Mouse (Mus musculus): Measurements from ENCODE around the gene Slc35b4. TPM values are rescaled to one million over a fixed set of nuclear protein-coding genes. Genes with fewer than 3 reads are reported as not detected.

The Slc35b4 gene
- polyA plus RNA-seq, 1 experiment, result 23.5 TPM

DNA sequence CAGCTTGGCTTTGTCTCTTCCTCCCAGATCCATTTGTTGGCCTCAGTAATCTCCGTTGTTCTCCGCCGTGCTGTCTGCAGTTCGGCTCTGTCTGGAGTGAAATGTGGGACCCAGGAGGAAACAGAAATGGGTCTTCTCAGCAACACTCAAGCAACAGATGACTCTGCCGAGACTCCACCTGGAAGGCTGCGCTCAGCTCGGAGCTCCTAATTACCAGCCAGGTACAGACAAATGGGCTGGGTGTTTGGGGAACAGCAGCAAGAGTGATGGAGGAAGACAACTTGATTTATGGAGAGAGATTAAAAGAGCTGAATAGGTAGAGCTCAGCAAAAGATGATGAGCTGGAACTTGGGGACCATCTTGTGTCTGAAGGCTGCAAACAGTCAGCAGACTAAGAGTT, 26.6 kb upstream of the Slc35b4 start:
- Histone ChIP-seq H3K79me3 (ENCODE audit: low read depth) (no peaks in the 10 kb centered on the region), H3K4me3 (ENCODE audit: insufficient read depth, poor library complexity, severe bottlenecking) (no peak overlapping the region), H3K27me3 (ENCODE audit: control insufficient read depth, insufficient read depth, insufficient read length) (peaks cover 20% of the 10 kb centered on the region), H3ac (ENCODE audit: control insufficient read depth, insufficient read length, low read depth) (no peak overlapping the region), H3K79me2 (ENCODE audit: control insufficient read depth, insufficient read depth) (no peaks in the 10 kb centered on the region), H3K36me3 (ENCODE audit: control insufficient read depth, insufficient read depth) (no peaks in the 10 kb centered on the region)
- no peak for TF ChIP-seq FOSL1 (IDR thresholded peaks at IDR 0.05; ENCODE audit: insufficient read depth, low read length, poor library complexity, severe bottlenecking)
- no peak for TF ChIP-seq MYOD1 (IDR thresholded peaks at IDR 0.05; ENCODE audit: control insufficient read depth, insufficient read length, low read depth)
- no peak for TF ChIP-seq MYOG (IDR thresholded peaks at IDR 0.05; ENCODE audit: control insufficient read depth, extremely low read depth, insufficient read length)
- TF ChIP-seq CEBPB (IDR thresholded peaks at IDR 0.05; ENCODE audit: low read depth), result no peak
- no peak for TF ChIP-seq USF1 (IDR thresholded peaks at IDR 0.05; ENCODE audit: low read depth)
- no peak for TF ChIP-seq MAX (IDR thresholded peaks at IDR 0.05)
- no peak for TF ChIP-seq CTCF (IDR thresholded peaks at IDR 0.05; ENCODE audit: control insufficient read depth, insufficient read depth, insufficient read length)

DNA sequence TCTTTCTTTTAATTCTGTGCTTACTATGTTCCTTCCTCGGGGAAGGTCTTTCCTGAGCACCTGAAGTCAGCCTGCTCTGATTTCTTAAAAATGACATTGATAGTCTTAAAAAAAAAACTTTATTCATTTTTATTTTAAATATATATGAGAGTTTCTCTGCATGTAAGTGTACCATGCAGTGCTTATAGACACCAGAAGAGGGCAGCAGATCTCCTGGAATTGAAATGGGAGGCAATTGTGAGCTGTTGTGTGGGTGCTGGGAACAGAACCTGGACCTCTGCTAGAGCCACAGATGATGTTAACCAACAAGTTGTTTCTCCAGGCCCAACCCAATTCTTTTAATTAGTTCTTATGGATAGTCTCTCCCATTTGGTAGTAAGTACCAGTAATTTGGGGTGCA, 18.1 kb upstream of the Slc35b4 start:
- Histone ChIP-seq H3K36me3 (ENCODE audit: control insufficient read depth, insufficient read depth) (no peaks in the 10 kb centered on the region), H3K27me3 (ENCODE audit: control insufficient read depth, insufficient read depth, insufficient read length) (peaks cover 7% of the 10 kb centered on the region), H3K79me2 (ENCODE audit: control insufficient read depth, insufficient read depth) (no peaks in the 10 kb centered on the region), H3K79me3 (ENCODE audit: low read depth) (no peaks in the 10 kb centered on the region), H3K4me3 (ENCODE audit: insufficient read depth, poor library complexity, severe bottlenecking) (no peak overlapping the region), H3ac (ENCODE audit: control insufficient read depth, insufficient read length, low read depth) (no peak overlapping the region)
- TF ChIP-seq USF1 (IDR thresholded peaks at IDR 0.05; ENCODE audit: low read depth), result no peak

DNA sequence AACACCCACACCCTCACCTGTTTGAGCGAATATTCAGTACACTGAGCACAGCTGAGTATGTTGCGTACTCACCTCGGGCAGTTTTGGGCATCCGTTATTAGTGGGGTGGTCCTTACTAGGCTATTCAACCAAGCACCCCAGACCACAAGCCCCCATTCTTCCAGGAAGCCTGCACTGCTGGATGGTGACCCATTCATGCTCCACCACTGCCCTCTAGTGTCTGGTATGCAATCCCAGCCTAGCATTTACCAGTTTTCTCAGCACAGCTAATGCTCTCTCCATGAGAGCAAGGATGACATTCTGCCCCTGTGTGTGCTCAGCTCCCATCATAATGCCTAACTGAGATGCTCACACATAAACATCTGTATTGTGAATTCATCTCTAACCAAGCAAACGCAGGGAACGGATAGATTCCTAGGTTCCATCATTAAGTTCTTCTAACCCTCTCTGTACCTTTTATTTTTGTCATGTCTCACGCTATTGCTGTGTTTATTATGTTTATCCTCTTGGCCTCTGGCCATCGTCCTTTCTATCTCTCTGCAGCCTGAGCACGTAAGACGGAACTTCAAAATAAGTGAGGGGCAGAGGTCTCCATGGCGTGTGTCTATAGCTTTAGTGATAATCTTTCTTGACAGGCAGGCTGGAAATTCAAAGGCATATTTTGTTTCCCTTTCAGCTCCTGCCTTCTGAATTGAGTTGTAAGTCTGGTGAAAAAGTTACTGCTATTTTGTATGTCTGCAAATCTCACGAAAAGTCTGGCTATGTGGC, 17.0 kb upstream of the Slc35b4 start:
- Histone ChIP-seq H3K27me3 (ENCODE audit: control insufficient read depth, insufficient read depth, insufficient read length) (no peaks in the 10 kb centered on the region), H3ac (ENCODE audit: control insufficient read depth, insufficient read length, low read depth) (no peak overlapping the region), H3K79me3 (ENCODE audit: low read depth) (no peaks in the 10 kb centered on the region), H3K79me2 (ENCODE audit: control insufficient read depth, insufficient read depth) (no peaks in the 10 kb centered on the region), H3K4me3 (ENCODE audit: insufficient read depth, poor library complexity, severe bottlenecking) (no peak overlapping the region), H3K36me3 (ENCODE audit: control insufficient read depth, insufficient read depth) (no peaks in the 10 kb centered on the region)
- TF ChIP-seq CTCF (IDR thresholded peaks at IDR 0.05; ENCODE audit: control insufficient read depth, insufficient read depth, insufficient read length) (peak; percentile 68), USF1 (IDR thresholded peaks at IDR 0.05; ENCODE audit: low read depth) (no peak)

DNA sequence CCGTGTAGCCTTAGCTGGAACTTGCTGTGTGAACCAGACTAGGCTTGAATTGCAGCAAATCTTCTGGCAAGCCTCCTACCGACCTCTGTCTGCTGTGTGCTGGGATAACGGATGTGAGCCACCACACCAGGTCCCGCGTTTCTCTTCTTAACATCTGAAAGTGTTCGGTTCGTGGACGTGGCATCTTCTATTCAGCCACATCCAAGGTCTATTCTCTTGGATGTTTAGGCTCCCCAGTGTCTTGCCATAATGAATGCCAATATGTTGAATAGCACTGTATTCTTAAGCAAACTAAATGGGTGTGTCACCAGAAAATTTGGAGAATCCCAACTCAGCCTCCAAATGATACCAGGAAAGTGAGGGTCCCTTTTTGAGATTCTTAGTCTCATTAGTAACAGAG, 14.5 kb upstream of the Slc35b4 start:
- Histone ChIP-seq H3K36me3 (ENCODE audit: control insufficient read depth, insufficient read depth) (no peaks in the 10 kb centered on the region), H3K79me2 (ENCODE audit: control insufficient read depth, insufficient read depth) (no peaks in the 10 kb centered on the region), H3ac (ENCODE audit: control insufficient read depth, insufficient read length, low read depth) (no peak overlapping the region), H3K4me3 (ENCODE audit: insufficient read depth, poor library complexity, severe bottlenecking) (no peak overlapping the region), H3K79me3 (ENCODE audit: low read depth) (no peaks in the 10 kb centered on the region), H3K27me3 (ENCODE audit: control insufficient read depth, insufficient read depth, insufficient read length) (no peaks in the 10 kb centered on the region)
- TF ChIP-seq FOSL1 (IDR thresholded peaks at IDR 0.05; ENCODE audit: insufficient read depth, low read length, poor library complexity, severe bottlenecking) (no peak), USF1 (IDR thresholded peaks at IDR 0.05; ENCODE audit: low read depth) (no peak), CTCF (IDR thresholded peaks at IDR 0.05; ENCODE audit: control insufficient read depth, insufficient read depth, insufficient read length) (no peak), MAX (IDR thresholded peaks at IDR 0.05) (no peak), MYOD1 (IDR thresholded peaks at IDR 0.05; ENCODE audit: control insufficient read depth, insufficient read length, low read depth) (no peak), MYOG (IDR thresholded peaks at IDR 0.05; ENCODE audit: control insufficient read depth, extremely low read depth, insufficient read length) (no peak), CEBPB (IDR thresholded peaks at IDR 0.05; ENCODE audit: low read depth) (no peak)

DNA sequence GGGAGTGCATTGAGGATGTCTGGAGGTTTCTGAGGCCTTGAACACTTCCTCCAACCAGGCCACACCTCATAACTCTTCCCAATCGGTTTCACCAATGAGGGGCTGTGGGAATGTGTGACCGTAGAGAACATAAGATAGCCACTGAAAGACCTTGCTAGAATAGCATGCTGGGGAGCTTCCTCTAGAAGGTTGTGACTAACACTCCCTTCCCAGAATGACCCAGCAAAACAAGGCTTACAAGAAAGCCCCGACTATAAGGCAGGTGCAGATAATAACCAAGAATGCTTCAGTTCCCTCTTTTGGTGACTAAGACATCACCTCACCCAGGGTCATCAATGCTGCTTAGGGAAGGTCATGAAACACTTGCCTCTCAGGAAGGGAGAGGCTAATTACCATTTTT, 12.6 kb upstream of the Slc35b4 start:
- Histone ChIP-seq H3K79me2 (ENCODE audit: control insufficient read depth, insufficient read depth) (no peaks in the 10 kb centered on the region), H3K27me3 (ENCODE audit: control insufficient read depth, insufficient read depth, insufficient read length) (no peaks in the 10 kb centered on the region), H3ac (ENCODE audit: control insufficient read depth, insufficient read length, low read depth) (no peak overlapping the region), H3K36me3 (ENCODE audit: control insufficient read depth, insufficient read depth) (no peaks in the 10 kb centered on the region), H3K79me3 (ENCODE audit: low read depth) (no peaks in the 10 kb centered on the region), H3K4me3 (ENCODE audit: insufficient read depth, poor library complexity, severe bottlenecking) (no peak overlapping the region)
- TF ChIP-seq MYOG (IDR thresholded peaks at IDR 0.05; ENCODE audit: control insufficient read depth, extremely low read depth, insufficient read length) (no peak), MYOD1 (IDR thresholded peaks at IDR 0.05; ENCODE audit: control insufficient read depth, insufficient read length, low read depth) (no peak), CTCF (IDR thresholded peaks at IDR 0.05; ENCODE audit: control insufficient read depth, insufficient read depth, insufficient read length) (no peak), CEBPB (IDR thresholded peaks at IDR 0.05; ENCODE audit: low read depth) (no peak), USF1 (IDR thresholded peaks at IDR 0.05; ENCODE audit: low read depth) (no peak), FOSL1 (IDR thresholded peaks at IDR 0.05; ENCODE audit: insufficient read depth, low read length, poor library complexity, severe bottlenecking) (no peak), MAX (IDR thresholded peaks at IDR 0.05) (no peak)

DNA sequence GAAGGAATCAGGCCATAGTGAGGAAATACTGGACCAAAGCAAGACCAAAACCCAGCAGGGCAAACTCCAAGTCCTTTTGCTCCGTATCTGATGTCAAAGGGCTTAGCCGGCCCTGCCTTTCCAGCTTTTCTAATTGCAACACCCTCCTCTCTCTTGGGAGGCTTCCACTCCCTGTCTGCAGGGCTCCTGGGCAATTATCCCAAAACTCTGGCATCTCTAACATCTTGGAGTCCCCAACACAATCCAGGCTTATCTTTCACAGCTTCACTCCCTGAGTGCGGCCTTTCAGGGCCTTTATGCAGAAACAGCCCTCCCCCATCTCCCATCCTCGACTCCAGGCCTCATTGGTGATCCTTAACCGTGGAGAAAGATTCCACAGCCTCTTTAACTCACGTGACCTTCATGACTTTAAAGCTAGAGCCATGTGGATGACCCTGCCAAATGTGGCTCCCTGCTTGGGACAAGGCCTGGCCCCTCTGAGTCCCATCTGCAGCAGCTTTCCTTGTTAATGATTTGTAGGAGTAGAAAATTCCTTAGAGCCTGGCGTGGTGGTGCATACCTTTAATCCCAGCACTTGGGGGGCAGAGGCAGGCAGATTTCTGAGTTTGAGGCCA, 11.2 kb upstream of the Slc35b4 start:
- H3K4me3 ChIP-seq (ENCODE audit: insufficient read depth, poor library complexity, severe bottlenecking), result no peak overlapping the region
- H3K27me3 ChIP-seq (ENCODE audit: control insufficient read depth, insufficient read depth, insufficient read length), result no peaks in the 10 kb centered on the region
- TF ChIP-seq MAX (IDR thresholded peaks at IDR 0.05) (no peak), CTCF (IDR thresholded peaks at IDR 0.05; ENCODE audit: control insufficient read depth, insufficient read depth, insufficient read length) (no peak), MYOD1 (IDR thresholded peaks at IDR 0.05; ENCODE audit: control insufficient read depth, insufficient read length, low read depth) (no peak), CEBPB (IDR thresholded peaks at IDR 0.05; ENCODE audit: low read depth) (no peak), MYOG (IDR thresholded peaks at IDR 0.05; ENCODE audit: control insufficient read depth, extremely low read depth, insufficient read length) (no peak), USF1 (IDR thresholded peaks at IDR 0.05; ENCODE audit: low read depth) (no peak), FOSL1 (IDR thresholded peaks at IDR 0.05; ENCODE audit: insufficient read depth, low read length, poor library complexity, severe bottlenecking) (no peak)
- no peak overlapping the region for H3ac ChIP-seq (ENCODE audit: control insufficient read depth, insufficient read length, low read depth)
- H3K79me2 ChIP-seq (ENCODE audit: control insufficient read depth, insufficient read depth), result no peaks in the 10 kb centered on the region
- H3K36me3 ChIP-seq (ENCODE audit: control insufficient read depth, insufficient read depth), result no peaks in the 10 kb centered on the region
- H3K79me3 ChIP-seq (ENCODE audit: low read depth), result no peaks in the 10 kb centered on the region

Measured in C2C12 (cell line).